Mouse (Mus musculus): ENCODE data around the gene Fbxo2.

GRCm38 (mm10) chr4:148147714-148148113 lies 12.7 kb upstream of the Fbxo2 start:
- TF ChIP-seq CTCF (IDR thresholded peaks at IDR 0.05; ENCODE audit: insufficient read depth, low read length) (no peak), POLR2A (IDR thresholded peaks at IDR 0.05; ENCODE audit: borderline replicate concordance, extremely low read depth, low read depth, low read length) (no peak)

Measured in lung, adult 2 months (tissue).